Mouse (Mus musculus) adrenal gland, postnatal 10 days (tissue): ENCODE measurements at regions not wholly inside any gene's neighbourhood (a gene's known extent, or its start where the extent isn't known, plus 50 kb on each side); places are given as distances from the start of the nearest gene placed in this dataset.
"Not testable (repeated sequence)": the region's sequence is repeated elsewhere in the genome, so short reads cannot be mapped to it uniquely, and the experiment has no call there.

Experiments used
- DNase-seq: peaks from one replicate; pipeline ENCODE4 v3.0.0; 2021; ENCODE audit warnings: mixed read lengths

GRCm38 (mm10) chr1:149463930-149464329 is 497.2 kb downstream of the Pla2g4a start:
- no peak for DNase-seq

GRCm38 (mm10) chr1:149449801-149450493 is 511.1 kb downstream of the Pla2g4a start:
- DNase-seq: no peak

- DNase-seq: no peak
Measured at GRCm38 (mm10) chr1:149448516-149448915, 512.6 kb downstream of the Pla2g4a start.

- no peak for DNase-seq
Measured at GRCm38 (mm10) chr1:149411009-149411408, 550.1 kb downstream of the Pla2g4a start.

- no peak for DNase-seq
Measured at GRCm38 (mm10) chr1:149405367-149405766, 555.7 kb downstream of the Pla2g4a start.

GRCm38 (mm10) chr1:149388706-149389105 is 572.4 kb downstream of the Pla2g4a start:
- no peak for DNase-seq

- DNase-seq: no peak
Measured at GRCm38 (mm10) chr1:149351338-149351907, 609.7 kb downstream of the Pla2g4a start.

GRCm38 (mm10) chr1:149347359-149347758 is 613.7 kb downstream of the Pla2g4a start:
- no peak for DNase-seq

GRCm38 (mm10) chr1:149338158-149338557 is 622.9 kb downstream of the Pla2g4a start:
- DNase-seq: no peak

- DNase-seq: no peak
Measured at GRCm38 (mm10) chr1:149332239-149332638, 628.9 kb downstream of the Pla2g4a start.

- DNase-seq: no peak
Measured at GRCm38 (mm10) chr1:149327171-149327570, 633.9 kb downstream of the Pla2g4a start.

- no peak for DNase-seq
Measured at GRCm38 (mm10) chr1:149323095-149323494, 638.0 kb downstream of the Pla2g4a start.

GRCm38 (mm10) chr1:149289725-149290124 is 671.4 kb downstream of the Pla2g4a start:
- DNase-seq: no peak

GRCm38 (mm10) chr1:149274932-149275331 is 686.2 kb downstream of the Pla2g4a start:
- no peak for DNase-seq

- no peak for DNase-seq
Measured at GRCm38 (mm10) chr1:149256866-149257265, 704.2 kb downstream of the Pla2g4a start.

- DNase-seq: peak; percentile 6
Measured at GRCm38 (mm10) chr1:149254141-149254540, 706.9 kb downstream of the Pla2g4a start.

- DNase-seq: no peak
Measured at GRCm38 (mm10) chr1:149238329-149239015, 722.6 kb downstream of the Pla2g4a start.

- not testable (repeated sequence) for DNase-seq
Measured at GRCm38 (mm10) chr1:149227170-149227569, 733.9 kb downstream of the Pla2g4a start.

GRCm38 (mm10) chr1:149226400-149226799 is 734.7 kb downstream of the Pla2g4a start:
- no peak for DNase-seq

- DNase-seq: no peak
Measured at GRCm38 (mm10) chr1:149202631-149203030, 758.5 kb downstream of the Pla2g4a start.

- no peak for DNase-seq
Measured at GRCm38 (mm10) chr1:149199284-149199683, 761.8 kb downstream of the Pla2g4a start.

GRCm38 (mm10) chr1:149198854-149199253 is 762.2 kb downstream of the Pla2g4a start:
- no peak for DNase-seq
